Mouse (Mus musculus) thymus, adult 2 months (tissue): ENCODE data around the gene Abhd8.

ENCODE experiments used
- CTCF ChIP-seq: fragments of 200-500 bp; IDR thresholded peaks from 2 replicates; pipeline ENCODE4 v1.5.1; 2012; ENCODE audit warnings: mild to moderate bottlenecking, control low read depth, low read length, moderate library complexity, borderline replicate concordance; ENCODE audit not compliant: control insufficient read depth, poor library complexity, insufficient read depth; ENCODE audit errors: extremely low read depth
- POLR2A ChIP-seq: fragments of 200-500 bp; IDR thresholded peaks from 2 replicates; pipeline ENCODE4 v1.6.1; 2012; ENCODE audit warnings: mild to moderate bottlenecking, low read length, control low read depth, moderate library complexity; ENCODE audit not compliant: control insufficient read depth, poor library complexity, insufficient read depth; ENCODE audit errors: extremely low read depth

GRCm38 (mm10) chr8:71488454-71488853, 25.0 kb upstream of the Abhd8 start:
- TF ChIP-seq CTCF (no peak), POLR2A (no peak)
